Mouse (Mus musculus): ENCODE measurements at regions not wholly inside any gene's neighbourhood (a gene's known extent, or its start where the extent isn't known, plus 50 kb on each side); places are given as distances from the start of the nearest gene placed in this dataset.
A peak's percentile ranks its signal among the peaks of the same experiment; 100 is the strongest.
"Not testable (repeated sequence)": the region's sequence is repeated elsewhere in the genome, so short reads cannot be mapped to it uniquely, and the experiment has no call there.

DNA sequence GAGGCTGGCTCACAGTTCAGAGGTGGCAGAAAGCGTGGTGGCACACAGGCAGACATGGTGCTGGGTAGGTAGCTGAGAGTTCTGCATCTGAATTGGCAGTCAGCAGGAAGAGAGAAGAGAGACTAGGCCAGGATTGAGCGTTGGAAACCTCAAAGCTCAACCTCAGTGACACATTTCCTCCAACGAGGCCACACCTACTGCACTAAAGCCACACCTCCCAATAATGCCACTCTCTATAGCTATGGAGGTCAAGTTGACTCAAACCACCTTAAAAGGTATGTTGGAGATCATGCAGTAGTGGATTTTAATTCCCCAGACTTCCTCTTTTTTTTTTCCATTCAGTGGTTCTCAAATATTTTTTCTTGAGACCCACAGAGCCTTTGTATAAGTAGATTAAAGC lies 57.1 kb downstream of the Ccdc54 start:
- DNase-seq (ENCODE audit: low read depth, low spot score), result no peak

DNA sequence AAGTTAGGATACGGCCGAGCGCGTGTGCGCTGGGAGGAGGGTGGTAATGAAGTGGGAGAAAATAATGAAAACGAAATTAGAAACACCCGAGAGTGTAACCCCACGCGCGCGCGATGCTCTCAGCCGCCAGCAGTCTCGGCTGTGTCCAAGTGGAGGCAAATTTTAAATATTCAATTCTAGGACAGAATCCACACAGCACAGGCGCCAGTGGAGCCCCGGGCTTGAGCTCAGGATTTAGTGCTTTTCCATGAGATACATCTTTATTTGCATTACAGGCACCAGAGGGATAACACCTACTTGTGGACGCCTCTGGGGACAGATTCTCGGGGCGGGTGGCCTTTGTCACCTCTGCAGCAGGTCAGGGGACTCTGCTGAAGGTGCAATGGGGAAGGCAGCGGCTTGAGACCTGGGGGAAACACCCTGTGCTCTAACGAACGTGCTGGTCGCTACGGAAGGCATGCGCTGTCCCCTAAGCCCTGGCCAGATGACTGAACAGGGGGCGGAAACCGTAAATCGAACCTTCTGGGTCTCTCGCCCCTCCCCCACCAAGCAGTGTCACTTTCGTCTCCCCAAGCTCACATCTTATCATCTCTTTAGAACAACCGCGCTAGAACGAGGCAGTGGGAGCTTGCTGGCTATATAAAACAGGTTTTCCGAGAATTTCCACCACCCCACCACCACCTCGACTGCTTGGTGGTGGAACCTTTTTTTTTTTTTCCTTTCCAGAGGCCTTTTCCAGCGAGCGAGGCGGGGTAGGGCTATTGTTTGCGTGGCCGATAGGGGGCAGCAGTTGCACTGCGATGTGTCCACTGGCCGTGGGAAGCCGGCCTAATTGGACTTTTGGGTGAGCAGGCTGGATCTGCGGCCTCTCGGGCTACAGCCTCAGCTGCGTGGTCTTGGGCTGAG lies 61.2 kb downstream of the Ccdc54 start:
- peak; percentile 98 for DNase-seq (ENCODE audit: low read depth, low spot score)

DNA sequence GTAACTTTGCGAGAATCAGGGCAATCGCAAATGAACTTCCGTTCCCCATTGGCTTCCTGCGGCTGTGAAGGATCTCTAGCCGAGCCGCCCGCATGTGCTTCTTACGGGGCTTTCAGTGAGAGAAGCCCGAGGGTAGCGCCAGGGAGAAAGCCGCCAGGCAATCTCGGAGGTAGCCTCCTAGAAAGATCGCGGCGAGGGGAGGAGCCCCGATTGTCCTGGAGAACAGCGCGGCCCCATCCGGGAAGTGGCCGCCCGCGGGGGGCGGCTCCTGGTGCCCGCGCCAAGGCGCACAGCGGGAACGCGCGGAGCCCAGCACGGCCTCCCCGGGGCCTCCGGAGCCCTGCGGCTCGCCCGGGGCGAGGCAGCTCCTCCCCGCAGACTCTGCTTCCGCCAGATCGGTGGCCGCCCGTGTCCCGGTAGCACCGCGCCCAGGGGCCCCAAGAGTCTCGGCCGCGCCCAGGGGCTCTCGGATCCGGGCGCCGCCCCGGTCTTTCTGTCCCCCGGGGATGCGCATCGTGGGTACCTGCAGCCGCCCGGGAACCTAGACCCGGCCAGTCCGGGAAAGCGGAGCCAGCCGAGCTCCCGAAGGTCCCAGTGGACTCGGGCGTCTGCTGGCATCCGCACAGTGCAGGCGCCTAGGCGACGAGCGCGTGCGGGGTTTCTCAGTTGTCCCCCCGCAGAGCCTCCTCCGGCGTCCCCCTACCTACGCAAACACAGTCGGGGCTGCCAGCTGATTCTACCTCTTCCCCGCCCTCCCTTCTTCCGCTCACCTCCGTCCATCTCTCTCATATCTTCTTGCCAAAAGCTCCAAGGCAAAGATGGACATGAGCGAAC lies 62.1 kb downstream of the Ccdc54 start:
- DNase-seq (ENCODE audit: low read depth, low spot score), result peak; percentile 95

DNA sequence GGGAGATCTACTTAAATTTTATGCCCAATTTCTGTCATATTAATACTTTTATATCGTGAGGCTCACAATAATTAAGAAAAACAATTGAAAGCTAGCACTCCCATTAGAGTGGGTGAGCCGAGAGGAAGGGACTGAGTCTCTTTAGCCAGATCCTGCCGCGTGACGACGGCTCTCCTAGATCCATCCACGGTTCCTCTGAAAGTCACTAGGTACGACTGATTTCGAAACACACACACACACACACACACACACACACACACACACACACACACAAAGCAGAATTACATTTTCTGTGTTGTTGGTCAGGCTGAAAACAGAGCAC lies 62.6 kb downstream of the Ccdc54 start:
- DNase-seq (ENCODE audit: low read depth, low spot score), result no peak

DNA sequence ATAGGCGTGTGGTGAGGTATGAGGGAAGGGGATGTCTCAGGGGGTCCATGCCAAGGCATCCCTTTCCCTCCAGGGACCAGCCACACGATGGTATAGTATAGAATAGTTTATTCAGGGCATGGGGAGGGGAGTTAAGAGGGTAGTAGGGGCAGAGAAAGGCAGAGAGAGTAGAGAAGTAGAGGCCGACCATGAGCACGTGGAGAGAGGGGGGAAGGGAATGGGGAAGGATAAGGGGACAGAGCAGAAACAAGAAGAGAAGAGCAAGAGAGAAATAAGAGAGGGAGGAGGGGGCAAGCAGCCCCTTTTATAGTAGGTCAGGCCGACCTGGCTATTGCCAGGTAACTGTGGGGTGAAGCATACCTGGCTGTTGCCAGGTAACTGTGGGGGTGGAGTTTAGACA lies 64.0 kb downstream of the Ccdc54 start:
- DNase-seq (ENCODE audit: low read depth, low spot score), result not testable (repeated sequence)

DNA sequence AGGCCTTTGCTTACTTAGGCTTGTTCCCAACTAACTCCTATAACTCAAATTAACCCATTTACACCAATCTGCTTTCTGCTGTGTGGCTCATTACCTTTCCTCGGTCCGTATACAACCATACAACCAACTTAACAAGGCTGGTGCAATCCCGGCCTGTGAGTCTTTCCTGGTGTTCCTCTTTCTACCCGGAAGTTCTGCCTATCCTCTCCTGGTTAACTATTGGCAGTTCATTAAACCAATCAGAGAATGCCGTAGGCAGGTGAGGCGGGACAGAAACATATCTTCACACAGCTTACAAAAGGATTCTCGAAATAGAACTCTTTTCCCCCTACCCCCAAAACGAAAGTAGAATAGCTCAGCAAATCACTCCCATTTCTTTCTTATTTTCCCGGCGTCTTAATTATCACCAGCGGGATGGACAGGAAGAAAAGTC lies 65.0 kb downstream of the Ccdc54 start:
- no peak for DNase-seq (ENCODE audit: low read depth, low spot score)

DNA sequence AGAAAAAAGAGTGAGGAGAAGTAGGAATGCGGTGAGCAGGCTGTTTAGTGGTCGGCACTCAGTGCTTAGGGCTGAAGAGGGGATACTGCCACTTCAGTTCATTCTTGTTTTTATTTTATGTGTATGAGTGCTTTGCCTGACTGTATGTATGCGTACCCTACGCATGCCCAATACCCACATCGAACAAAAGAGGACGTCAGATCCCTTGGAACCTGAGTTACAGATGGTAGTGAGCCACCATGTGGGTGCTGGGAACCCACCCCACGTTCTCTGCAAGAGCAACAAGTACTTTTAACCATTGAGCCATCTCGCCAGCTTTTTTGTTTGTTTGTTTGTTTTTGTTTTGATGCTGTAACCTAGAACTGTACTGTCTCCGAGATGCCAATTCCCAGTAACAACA lies 65.5 kb downstream of the Ccdc54 start:
- DNase-seq (ENCODE audit: low read depth, low spot score), result no peak

DNA sequence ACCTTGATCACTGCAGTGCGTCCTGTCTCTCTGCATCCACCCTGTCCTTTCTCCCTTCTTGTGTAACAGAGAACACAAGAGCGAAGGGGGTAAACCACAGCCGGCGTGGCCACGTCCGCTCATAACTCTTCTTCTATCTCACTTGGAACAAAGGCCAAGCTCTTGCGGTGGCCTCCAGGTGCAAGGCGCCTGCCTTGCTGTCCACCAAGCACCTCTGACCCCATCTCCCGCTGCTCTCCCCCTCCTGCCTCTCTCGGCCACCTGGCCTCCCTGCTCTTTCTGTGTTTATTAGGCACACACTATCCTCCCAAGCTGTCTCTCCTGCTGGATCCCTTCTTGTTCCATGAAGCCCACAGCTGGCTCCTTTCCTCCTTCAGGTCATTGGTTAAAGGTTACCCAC lies 71.3 kb downstream of the Ccdc54 start:
- DNase-seq (ENCODE audit: low read depth, low spot score), result no peak

DNA sequence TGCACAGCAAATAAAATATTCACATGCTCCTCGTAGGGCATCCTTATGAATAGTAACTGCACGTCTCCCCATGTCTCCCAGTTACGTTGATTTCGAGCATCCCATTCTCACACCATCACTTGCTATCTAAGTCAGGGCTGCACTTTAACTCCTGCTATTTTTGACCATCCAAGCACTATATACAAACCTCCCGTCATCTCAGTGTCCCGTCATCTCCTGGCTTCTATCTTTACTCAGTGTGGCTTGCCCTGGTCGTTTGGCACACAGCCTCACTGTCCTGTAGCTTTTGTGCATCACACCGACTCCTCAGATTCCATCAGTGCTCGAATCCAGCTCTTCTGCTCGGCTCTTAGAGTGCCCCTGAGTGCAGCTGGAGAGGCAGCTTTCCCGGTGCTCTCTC lies 74.4 kb downstream of the Ccdc54 start:
- no peak for DNase-seq (ENCODE audit: low read depth, low spot score)

DNA sequence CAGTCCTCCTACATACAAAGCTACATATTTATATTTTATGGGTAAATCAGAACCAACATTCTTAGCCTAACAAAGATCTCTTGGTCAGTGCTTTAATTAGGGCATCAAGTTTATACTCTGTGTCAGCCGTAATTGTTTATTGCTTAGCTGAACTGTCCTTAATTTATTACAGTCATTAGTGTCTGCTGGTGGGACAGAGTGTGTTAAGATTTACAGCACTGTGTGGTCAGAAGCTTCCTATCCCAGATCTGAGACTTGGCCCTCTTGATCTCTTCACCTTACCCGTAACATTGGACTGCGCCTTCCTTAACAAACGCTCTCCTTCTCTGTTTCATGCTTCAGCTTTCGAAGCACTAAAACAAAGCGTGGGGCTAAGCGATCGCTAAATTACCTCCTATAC lies 75.9 kb downstream of the Ccdc54 start:
- DNase-seq (ENCODE audit: low read depth, low spot score), result no peak

DNA sequence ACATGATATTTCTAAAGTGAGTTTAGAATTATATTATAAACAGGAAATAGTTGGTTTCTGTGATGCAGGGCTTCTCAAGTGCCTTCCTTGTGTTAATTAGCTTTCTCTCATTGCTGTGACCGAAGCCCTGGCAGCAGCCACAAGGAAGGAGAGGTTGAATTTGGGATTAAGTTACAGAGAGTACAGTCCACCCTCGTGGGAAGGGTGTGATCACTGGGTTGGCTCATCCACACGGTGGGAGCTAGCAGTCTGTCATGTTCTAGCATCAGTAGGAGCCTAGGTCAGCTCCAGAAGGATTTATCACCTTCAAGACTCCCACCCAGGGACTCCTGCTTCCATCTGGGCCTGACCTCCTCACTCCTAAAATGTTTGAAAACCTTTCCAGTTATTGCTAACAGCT lies 78.9 kb downstream of the Ccdc54 start:
- DNase-seq (ENCODE audit: low read depth, low spot score), result no peak

DNA sequence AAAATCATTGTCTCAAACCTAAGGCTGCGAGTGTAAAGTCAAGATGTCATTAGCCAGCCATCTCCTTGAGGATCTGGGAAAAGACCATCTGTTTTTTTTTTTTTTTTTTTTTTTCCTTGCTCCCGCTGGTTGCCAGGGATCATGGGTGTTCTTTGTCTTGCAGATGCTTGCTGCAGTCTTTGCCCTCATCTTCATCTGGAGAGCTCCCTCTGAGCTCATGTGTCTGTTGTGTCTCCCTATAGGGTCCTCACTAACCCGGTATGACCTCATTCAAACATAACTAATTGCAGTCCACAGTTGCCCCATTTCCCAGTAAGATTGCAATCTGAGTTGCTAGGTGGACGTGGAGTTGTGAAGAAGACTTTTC lies 77.3 kb upstream of the Bbx start:
- DNase-seq (ENCODE audit: low read depth, low spot score), result no peak

DNA sequence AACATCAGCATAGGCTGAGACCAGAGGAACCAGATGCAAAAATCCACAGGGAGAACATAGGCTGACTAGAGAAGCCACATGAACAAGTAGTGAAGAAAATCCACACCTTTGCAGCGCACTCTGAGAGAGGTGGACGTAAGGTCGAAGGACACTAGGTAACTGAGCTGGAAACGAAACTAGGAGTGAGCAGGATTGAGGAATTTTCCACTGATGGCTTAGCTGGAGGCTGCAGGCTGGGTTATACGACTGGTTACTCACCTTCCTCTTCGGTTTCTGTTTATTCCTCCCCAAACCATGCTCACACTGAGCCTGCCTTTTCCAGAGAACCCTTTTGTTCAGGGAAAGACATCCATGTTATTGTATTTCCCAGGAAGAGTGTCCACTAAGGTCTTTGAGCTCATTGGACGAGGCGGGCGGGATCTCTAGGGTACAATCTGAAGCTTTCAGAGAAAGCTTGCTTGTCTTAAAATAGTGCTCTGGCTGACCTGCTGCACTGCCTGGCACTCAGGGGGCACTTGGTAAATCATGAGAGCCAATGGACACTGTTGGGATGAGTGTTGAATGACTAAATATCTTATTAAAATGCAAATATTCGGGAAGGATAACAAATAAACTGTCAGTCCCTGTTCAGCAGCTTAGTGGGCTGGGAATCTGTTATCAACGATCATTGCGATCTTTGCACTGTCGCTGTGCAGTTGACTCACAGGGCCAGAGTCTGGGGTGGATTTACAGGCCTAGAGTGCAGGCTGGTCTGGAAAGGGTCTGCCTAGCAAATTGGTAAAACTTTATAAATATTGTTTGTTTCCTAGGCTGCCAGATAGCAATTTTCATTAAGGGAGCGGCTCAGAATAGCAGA lies 76.7 kb upstream of the Bbx start:
- no peak for DNase-seq (ENCODE audit: low read depth, low spot score)

DNA sequence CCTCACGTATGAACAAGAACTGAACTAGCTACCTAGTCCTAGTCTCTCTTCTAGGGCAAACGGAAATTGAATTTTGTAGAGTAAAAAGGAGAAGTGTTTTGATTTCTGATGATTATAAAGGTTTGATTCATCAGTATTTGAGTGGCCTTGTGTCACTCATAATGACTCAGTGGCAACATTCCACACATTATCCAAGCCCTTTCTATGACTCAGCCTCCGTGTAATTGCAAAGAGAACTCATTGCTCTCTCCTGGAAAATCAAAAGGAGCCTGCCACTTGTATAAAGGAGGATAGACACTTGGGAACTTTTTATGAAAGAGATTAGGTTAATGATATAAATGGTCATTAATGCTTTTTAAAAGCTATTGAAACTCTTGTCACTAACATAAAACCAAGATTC lies 72.4 kb upstream of the Bbx start:
- DNase-seq (ENCODE audit: low read depth, low spot score), result peak; percentile 73

DNA sequence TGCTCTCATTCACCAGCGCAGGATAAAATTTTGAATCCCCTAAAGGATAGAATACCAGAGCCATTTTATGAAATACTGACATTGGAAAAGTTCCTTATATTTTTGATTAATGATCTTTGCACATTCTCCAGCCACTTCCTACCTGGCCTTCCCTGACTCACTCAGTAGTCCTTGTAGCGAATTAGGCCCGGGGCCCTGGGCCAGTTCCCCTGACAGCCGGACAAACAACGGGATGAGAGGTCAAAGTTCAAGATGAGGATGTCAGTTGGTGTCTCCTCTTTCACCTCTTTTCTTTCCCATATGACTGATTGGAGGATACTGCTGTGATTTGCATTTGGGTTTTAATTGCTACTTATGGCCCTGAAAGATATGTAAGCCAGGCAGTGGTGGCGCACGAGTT lies 66.7 kb upstream of the Bbx start:
- no peak for DNase-seq (ENCODE audit: low read depth, low spot score)

DNA sequence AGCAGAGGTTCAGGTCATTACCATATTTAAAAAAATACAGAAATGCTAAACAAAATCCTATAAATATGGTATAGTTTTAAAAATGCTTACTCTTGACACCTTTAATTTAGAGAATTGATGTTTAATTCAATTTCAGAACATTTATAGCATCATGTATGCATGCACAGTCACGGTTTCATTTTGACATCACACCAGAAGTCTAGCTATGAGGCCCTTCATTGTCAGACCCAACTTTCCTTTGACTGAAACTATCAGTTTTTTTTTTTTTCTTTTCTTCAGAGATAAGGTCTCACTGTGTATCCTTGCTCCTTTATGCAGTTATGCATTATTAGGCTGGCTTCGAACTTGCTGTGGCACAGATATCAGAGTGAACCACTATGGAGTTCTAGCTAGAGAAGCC lies 61.5 kb upstream of the Bbx start:
- DNase-seq (ENCODE audit: low read depth, low spot score), result no peak

DNA sequence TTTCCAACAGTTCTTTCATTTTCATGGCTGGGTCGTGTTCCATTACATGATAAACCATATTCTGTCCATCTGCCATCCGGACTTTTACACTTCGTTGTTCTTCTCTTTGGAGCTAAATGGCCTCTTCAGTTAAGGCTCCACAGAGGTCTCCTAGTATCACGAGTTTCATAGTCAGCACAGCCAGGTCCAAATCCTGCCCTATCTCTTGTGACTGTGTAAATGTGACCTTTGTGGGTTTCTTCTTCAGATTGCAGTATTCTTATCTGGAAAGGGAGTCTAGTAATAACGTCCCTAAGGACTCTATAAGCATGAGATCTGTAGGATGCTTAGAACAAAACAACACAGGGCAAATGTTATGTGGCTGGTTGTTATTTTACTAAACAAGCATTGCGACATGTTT lies 57.1 kb upstream of the Bbx start:
- DNase-seq (ENCODE audit: low read depth, low spot score), result no peak

DNA sequence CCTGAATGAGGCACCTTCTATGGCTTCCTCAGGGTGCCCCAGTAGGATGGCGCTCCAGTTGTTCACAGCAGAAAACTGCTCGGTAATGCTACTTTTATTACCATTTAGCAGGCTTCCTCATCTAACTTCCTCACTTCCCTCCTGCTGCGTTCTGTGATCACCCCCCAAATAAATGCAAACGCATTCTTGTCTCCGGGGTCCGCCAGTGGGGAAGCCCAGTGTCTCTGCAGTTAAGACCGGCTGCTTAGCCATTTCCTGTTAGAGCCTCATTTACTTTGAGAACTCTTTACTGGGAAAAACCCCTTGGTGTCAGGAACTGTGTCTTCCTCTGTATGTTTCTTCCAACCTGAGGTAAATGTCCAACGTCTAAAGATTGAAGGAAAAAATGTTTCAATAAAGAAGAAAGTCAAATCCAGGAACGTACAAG lies 50.2 kb upstream of the Bbx start:
- DNase-seq (ENCODE audit: low read depth, low spot score), result no peak
